Mouse (Mus musculus) left cerebral cortex, postnatal 36 days (tissue): ENCODE results near the gene Cdkl4. TPM values are rescaled to one million over a fixed set of nuclear protein-coding genes. Genes with fewer than 3 reads are reported as not detected.
"Not testable (repeated sequence)": the region's sequence is repeated elsewhere in the genome, so short reads cannot be mapped to it uniquely, and the experiment has no call there.

Experiments used
- DNase-seq, 2 experiments: peaks; one replicate each; pipeline ENCODE4 v3.0.0; 2021 to 2022; ENCODE audit warnings: low spot score in 2 of 2, mixed read lengths in 1 of 2
- intact Hi-C: fragments of 180-260 bp; cut with DNase I; formaldehyde crosslinking; loops from one replicate; pipeline ENCODE4 v1.15.1; 2025
- total RNA-seq, 2 experiments: library from RNA; stranded (reverse); gene quantifications; 2 replicates each; pipeline ENCODE4 v1.2.3; 2021

Cdkl4 gene
- total RNA-seq, 2 experiments from 2014 or later: 19.8 to 22.0 TPM

DNA sequence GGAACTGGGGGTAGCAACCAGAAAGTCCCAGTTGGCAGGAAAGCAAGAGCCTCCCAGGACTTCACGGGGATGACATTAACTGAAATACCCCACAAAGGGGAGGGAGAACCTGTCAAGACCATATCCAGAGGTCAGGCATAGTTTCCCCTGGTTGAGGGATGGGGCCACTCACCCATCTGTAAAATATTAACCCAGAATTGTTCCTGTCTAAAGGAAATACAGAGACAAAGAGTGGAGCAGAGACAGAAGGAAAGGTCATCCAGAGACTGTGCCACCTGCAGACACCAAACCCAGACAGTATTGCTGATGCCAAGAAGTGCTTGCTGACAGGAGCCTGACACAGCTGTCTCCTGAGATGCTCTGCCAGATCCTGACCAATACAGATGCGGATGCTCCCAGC lies 46.3 kb downstream of the Cdkl4 start:
- DNase-seq, intact Hi-C loops: not testable (repeated sequence)

DNA sequence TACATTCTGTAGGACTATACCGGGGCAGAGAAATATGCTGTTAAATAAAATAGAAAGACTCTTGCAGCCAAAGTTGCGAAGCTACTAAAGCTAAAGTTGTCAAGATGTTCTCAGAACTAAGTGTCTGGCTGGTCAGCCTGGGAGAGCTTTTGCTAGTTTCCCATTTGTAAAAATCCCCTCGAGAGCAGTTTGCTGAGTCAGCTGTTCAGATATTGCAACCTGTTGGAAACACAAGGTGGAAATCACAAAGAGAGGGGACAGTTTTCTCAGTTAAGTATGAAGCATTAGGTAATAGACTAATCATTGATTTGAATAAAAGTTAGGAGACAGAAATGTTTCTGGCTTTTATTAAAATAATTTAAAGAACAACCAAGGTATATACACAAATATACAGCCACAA lies 54.4 kb downstream of the Cdkl4 start:
- intact Hi-C loops: no loop called here
- DNase-seq: no peak

DNA sequence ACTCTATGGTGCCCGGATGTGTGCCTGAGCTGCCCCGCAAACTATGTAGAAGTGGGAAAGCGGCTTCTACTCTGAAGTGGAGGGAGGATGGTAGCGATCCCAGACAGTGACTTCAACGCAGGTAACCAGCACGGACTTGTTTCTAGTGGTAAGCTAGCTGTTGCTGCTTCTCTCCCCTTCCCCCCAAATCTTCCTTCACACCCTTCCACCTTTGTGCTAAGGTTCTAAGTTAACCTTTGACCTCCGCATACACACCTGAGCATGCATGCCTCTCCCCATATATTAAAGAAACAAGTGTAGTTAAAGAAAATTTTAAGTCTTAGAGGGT lies 55.4 kb downstream of the Cdkl4 start:
- intact Hi-C loops: no loop called here
- no peak for DNase-seq

DNA sequence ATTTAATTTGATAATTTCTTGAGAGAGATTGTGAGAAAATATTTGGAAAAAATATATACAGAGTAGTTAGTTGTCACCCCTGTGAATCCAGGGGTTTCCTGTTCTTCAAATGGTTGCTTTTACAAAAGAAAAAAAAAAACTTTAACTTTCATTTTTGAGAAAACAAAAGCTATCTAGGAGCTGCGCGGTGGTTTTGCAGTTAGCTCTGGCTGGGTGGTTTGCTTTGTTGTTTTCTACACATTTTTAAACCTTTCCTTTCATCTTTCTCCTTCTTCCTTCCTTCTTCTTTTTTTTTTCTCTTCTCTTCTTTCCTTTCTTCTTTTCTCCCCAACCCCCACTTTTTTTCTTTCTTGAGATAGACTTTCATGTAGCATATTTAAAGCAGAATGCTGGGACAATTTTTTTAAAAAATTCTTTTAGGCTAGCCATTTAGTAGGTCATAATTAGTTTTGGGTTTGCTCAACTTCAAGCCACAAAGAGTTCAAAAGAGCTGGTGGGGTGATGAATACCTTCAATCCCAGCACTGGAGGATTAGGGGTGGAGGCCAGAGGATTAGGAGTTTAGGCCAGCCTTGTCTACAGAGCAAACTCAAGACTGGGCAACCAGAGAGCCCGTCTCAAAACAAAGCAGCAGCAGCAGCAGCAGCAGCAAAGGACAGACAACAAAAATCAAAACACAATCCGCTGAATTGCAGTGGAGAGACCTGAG lies 55.9 kb downstream of the Cdkl4 start:
- intact Hi-C loops: no loop called here
- DNase-seq: no peak

DNA sequence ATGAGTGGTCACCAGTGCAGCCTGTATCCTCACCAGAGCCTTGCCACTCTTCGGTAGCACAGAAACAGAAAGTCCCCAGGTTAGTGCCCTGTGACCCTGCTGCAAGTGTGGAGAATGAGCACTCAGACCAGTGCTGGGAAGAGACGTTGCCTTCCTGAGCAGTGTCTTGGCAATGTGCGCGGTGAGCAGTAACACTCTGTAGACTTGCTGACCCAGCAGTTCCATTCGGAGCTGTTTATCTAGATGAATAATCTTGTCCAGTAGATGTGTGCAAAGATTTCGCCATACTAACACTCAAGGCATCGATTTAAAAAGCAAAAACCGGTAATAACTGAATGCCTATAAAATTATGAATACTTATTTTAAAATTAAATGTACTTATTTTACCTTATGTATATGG lies 57.1 kb downstream of the Cdkl4 start:
- intact Hi-C loops: no loop called here
- no peak for DNase-seq

DNA sequence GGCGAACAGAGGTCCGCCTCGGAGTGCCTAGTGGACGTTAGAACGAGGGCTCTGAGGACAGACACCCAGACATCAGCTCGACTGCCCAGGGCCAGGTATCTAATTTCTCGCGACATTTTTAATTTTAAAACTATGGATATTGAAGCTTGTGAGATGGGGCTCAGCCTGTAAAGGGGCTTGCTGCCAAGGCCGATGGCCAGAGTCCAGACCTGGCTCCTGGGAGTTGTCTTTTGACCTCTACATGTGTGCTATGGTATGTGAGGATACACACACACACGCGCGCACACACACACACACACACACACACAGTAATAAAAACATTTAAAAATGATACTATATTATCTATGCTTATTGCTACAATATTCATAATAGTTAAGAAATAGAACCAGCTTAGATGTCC lies 58.8 kb downstream of the Cdkl4 start:
- DNase-seq: no peak
- intact Hi-C loops: no loop called here

DNA sequence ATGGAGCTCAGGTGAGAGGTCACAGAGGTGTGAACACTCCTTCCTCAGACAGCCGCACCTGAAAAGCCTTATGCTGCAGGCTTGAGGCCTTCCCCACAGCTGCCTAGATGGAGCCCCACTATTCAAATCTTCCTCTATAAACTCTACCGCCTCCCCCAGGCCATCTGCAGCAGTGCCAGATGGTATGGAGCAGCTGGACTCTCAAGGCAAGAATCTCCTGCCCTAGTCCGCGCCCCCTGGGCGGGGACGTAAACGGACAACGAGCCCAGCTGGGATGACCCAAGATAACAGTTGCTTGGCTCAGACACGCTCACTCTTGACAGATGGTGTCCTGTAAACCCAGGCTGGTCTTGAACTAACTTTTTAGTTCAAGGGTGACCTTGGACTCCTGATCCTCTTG lies 60.4 kb downstream of the Cdkl4 start:
- intact Hi-C loops: no loop called here
- no peak for DNase-seq

DNA sequence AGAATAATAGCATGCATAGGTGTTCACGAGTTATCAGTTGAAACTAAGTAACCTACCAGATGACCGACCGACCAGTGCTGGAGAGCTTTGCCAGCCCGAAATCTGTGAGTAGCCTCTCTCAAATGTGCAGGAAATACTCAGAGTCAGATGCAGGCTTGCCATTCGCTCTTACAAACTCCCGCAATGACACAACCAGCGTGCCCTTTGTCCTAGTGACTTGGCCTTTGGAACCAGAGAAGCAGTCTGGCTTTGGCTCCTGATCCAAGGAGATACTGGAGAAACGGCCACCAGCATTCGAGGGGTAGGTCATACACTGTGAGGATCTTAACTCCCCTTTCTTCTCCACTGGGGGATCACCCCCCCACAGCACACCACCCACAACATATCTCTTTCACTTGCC lies 61.7 kb downstream of the Cdkl4 start:
- intact Hi-C loops: no loop called here
- no peak for DNase-seq

DNA sequence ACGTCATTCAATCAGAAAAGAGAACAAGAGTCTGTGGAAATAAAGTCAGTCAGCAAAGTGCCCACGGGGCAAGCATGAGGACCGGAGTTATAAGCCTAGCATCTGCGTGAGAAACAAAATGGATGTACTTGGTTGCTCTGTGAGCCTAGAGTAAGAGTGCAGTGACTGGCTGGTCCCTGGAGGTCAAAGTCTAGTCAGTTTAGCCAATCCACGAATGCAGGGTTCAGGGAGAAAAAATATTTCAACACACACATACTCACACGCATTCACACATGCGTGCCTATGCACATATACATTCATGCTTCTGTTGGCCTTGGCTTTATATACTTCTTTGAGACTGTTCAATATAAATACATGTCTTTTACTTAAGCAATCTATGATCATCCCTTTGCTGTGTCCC lies 62.1 kb downstream of the Cdkl4 start:
- DNase-seq: no peak
- intact Hi-C loops: no loop called here

DNA sequence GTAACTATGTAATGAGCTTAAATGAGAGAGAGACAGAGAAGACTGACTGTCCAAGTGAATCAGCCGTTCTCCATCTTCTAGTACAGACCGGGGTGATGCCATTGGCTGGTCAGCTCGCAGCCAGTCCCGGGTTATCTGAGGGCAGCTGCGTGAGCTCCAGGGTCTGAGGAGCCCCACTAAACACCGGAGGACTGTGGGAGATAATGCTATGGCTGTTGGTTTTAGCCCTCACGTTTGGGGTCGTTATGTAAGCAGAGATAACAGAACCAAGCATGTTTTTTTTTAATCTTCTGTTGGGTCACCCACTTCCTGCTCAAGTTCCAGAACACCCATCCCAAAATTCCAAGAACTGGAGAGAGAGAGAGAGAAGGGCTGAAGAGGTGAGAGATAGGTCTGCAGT lies 63.8 kb downstream of the Cdkl4 start:
- DNase-seq: no peak
- intact Hi-C loops: no loop called here

DNA sequence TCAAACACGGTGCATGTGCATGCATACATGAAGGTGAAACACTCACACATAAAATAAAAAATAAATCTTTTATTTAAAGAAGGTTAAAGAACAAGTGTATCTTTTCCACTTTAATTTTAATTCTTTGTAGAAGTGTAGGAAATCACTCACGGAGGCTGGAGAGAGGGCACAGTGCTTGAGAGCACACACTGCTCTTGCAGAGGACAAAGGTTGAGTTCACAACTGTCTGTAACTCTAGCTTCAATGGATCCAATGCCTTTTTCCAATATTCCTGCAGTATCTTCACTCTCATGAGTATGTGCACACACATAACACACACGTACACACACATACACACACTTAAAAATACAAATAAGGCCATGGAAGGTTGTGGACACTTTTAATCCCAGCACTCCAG lies 67.2 kb downstream of the Cdkl4 start:
- intact Hi-C loops: no loop called here
- no peak for DNase-seq

DNA sequence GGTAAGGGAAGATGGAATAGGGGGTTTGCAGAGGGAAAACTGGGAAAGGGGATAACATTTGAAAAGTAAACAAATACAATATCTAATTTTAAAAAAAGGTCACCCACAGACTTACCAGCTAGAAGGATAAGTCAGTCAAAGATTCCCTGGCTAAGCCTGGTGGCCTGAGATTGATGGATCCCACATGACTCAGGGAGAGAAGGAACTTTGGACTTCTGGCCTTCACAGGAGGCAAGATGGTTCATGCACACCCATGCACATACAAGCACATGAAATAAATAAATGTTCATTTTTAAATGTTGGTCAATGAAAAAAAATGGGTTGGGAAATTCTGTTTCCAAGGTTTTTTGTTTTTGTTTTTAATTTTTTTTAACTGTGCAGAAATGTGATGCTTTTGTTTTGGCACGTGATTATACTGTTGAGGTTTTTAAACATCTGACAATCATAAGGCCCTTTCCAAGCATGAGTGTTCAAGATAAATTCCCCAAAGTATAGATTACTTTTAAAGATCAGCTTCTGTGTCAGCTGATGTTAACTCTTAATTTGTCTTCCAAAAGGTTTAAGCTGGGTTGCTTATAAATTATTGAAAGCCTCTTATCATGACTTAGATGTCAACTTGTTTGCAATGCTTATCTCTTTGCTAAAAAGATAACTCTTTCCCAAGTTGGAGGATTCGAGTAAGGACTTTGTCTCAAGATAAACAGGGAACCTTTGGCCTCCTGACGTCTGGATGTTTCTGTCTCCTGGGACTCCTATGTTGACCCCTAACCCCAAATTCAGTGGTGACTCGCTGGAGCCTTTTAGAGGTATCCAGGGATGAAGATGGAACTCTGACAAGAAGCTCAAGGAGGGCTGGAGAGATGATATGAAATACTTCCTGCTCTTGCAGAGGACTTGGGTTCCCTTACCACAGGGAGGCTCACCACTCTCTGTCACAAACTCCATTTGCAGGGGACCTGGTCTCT lies 67.8 kb downstream of the Cdkl4 start:
- DNase-seq: no peak
- intact Hi-C loops: no loop called here

DNA sequence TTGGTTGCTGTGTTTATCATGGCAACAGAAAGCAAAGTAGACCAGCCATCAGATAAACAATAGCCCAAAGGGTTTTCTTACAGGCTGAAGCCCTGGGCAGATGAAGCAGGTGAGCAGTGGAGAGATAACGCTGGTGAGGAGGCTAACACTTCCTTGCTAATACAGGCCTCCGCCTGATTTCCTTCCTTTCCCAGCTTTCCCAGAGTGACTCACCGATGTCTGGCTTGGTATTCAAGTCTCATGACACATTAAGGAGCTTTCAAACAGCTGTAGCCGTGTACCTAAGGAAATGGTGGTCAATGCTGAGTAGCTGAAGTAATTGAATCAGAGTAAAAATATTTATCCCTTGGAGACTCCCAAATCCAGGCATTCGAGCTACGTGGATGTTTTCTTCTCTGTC lies 71.8 kb downstream of the Cdkl4 start:
- DNase-seq: no peak
- intact Hi-C loops: no loop called here

DNA sequence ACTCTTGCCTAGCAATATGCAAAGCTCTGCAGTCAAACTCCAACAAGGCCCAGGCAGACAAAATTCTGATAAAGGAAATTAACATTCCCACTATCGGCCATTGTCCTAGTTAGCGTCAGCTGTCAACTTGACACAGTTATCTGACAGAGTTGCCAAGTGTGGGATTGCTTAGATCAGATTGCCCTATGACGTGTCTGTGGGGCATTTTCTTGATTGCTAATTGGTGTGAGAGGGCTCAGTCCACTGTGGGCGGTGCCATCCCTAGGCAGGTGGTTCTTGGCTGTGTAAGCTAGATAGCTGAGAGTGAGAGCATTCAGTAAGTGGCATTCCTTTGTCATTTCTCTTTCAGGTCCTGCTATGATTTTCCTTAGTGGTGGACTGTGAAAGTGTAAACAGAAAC lies 72.3 kb downstream of the Cdkl4 start:
- intact Hi-C loops: no loop called here
- no peak for DNase-seq

DNA sequence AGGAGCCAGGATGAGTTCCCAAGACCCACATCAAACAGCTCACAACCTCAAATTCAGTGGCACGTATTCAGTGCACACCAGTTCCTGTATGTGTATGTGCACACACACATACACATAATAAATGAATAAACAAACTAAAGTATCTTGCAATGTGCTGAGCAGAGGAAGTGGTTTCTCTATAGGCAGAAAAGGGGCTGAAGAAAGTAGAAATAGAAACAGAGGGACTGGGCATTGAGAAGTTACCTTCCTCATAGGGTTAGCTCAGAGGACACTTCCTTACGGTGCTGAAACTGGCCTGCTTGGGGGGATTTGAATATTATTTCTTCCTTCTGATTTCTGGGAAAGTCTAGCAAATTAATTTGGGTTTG lies 75.8 kb downstream of the Cdkl4 start:
- intact Hi-C loops: no loop called here
- DNase-seq: no peak

DNA sequence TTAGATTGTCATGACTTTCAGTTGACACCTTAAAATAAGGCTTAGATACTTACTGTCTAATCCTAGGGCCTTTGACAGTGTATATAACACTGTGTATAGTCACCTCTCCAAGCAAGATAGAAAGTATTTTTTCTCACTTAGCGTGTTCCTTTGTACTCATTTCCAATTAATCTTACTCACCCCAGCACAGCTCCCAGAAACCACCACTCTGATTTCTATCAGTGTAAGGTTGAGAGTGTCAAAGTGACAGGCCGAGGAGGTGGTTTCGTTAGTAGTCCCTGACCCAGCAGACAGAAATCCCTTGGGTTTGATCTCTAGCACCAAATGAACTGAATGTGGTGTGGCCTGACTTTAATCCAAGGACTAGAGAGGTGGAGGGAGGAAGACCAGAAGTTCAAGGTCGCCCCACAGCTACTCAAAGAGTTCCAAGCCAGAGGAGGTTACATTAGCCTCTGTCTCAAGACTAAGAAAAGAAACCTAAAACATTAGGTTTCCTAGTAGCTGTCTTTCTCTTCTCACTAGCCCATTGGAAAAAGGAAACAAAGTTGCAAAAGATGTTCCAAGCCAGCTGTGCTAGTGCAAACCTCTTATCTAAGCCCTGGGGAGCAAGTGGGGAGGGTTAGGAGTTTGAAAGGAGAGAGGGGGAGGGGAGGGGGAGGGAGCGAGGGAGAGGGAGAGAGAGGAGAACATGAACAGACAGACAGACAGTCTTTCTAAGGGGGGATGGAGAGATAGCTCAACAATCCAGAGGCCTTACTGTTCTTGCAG lies 76.4 kb downstream of the Cdkl4 start:
- no peak for DNase-seq
- intact Hi-C loops: no loop called here

DNA sequence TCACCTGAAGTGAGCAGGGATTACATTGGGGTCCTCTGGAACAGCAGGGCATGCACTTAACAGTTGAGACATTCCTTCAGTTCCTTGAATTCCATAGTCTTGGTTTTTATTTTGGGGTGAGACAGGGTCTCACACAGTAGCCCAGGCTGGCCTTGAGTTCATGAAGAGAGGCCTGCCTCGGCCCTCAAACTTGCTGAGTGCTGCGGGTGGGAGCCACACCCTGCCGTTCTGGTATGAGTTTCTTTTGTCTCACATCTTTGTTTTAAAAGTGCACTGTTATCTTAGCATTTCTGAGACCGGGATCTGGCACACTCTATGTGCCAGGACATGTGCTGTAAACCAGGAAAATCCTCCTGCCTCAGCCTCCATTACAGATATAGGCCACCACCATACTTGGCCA lies 77.6 kb downstream of the Cdkl4 start:
- intact Hi-C loops: no loop called here

DNA sequence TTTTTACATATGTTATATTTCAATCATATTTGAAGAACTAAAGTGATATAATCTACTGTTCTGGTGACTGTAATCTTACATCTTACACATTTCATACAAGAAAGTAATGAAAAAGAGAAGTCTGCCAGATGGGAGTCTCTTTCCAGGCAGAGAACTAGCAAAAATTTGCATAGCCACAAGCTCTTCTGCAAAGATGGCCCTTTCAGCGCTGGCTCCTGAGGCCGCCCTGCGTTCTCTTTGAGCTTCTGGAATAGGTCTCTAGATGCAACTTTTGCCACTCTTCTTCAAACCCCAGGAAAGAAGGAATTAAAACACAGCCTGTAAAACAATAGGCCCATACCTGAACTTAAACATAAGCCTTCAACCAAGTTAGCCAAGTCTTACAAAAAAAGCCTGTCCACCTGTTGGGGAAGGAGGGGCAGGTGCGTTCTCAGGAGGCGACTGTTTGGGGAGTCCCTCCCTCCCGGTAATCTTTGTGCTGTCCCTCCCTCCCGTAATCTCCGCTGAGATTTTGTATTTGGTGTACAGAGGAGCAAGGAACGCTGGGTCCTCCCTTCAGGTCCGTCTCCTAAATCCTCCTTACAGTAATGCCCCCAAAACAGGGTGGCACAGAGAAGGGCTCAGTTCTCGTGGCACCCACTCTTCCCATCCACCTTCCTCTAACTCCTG lies 78.9 kb downstream of the Cdkl4 start:
- intact Hi-C loops: no loop called here
- DNase-seq: no peak

More for the DNA sequence above, 77.6 kb downstream of the Cdkl4 start:
- no peak for DNase-seq

DNA sequence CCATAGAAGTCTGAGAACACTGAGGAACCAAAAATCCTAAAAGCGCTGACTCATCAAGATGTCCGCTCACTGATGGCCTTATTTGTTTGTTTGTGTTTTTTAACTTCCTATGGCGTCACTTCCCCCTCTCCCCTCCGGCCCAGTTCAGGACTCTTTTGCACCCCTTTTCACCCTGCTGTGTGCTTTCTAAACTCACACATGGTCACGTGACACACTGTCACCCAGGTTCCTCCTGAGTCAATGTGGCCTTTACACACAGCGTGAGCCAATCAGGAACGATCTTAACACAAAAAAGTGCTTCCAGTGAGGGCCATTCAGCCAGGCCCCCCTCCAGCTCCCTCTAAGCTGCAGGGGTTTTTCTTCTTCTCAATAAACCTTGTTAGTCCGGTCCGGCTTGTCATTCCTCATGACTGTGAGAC lies 80.4 kb downstream of the Cdkl4 start:
- intact Hi-C loops: no loop called here

DNA sequence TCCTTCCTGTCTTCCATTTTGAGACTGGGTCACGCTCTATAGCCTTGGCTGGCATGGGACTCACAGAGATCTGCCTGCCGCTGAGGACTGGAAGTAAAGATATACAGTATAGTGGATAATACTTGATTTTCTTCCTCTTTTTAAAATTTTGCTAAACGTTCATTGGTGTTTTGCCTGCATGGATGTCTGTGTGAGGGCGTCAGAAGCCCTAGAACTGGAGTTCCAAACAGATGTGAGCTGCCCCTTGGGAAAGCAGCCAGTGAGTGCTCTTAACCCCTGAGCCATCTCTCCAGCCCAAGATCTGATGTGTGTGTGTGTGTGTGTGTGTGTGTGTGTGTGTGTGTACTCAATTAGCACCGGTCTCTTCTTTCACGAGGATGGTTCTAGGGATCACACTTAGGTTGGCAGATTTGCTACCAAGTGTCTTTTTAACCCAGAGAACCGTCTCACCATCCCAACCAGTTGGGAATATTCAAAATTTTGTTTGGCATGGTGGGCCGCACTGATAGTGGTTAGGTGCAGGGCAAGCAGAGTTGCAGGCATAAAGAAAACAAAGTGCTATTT lies 80.9 kb downstream of the Cdkl4 start:
- DNase-seq: no peak
- intact Hi-C loops: no loop called here

More for the DNA sequence above, 80.4 kb downstream of the Cdkl4 start:
- DNase-seq: no peak
